Mouse (Mus musculus): ENCODE data around the gene Rbm25.
"Not testable (repeated sequence)": the region's sequence is repeated elsewhere in the genome, so short reads cannot be mapped to it uniquely, and the experiment has no call there.

Gene Rbm25

GRCm38 (mm10) chr12:83630936-83631335 lies at the start of gene Rbm25:
Gene Rbm25 (plus strand): TSS chr12:83631236.
- in situ Hi-C loops (cut with MboI, MseI): not testable (repeated sequence)

DNA sequence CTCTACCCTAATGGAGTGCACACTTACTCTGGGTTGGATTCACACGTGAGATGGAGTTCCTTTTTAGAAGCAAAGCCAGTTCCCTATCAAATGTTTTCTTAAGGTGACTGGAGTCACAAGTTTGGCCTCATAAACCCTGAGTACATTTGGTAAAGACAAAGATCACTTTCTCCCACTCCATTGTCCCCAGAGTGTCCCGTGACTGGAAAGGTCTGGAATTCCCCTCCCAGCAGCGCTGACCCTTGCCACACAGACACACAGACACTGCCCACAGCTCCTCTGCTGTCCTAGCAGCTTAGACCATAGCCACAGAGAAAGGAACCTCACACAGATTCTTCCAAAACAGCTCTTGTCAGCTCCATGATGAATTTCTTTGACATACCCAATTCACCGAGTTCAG lies 48.9 kb upstream of the Rbm25 start:
- in situ Hi-C loops (cut with MboI, MseI): loop anchor here (25.0 kb wide), 1 partner anchor 1180 kb away; the partner anchor contains the start of genes Isca2 and Npc2

DNA sequence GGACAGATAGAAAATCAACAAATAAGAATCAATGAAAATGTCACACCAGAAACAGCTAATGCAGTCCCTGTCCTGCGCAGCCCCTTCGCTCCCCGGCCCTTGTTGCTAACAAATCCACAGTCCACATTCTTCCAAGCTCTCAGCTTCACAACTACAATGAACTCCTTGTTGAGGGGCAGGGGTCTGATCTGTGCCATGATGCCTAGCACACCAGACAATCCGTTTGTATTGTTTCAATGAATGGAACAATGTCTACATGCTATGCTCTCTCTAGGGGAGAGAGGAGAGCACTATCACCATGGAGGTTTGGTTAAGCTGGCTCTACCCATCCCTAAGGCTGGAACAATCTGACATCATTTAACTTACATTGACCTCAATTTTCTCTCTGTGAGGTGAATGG lies 48.3 kb upstream of the Rbm25 start:
- in situ Hi-C loops (cut with MboI, MseI): loop anchor here (25.0 kb wide), 1 partner anchor 1180 kb away; the partner anchor contains the start of genes Isca2 and Npc2

GRCm38 (mm10) chr12:83586628-83587027 lies 44.4 kb upstream of the Rbm25 start:
- in situ Hi-C loops (cut with MboI, MseI): loop anchor here (25.0 kb wide), 1 partner anchor 1176 kb away; the partner anchor contains the start of genes Isca2 and Npc2

- in situ Hi-C loops (cut with MboI, MseI): loop anchor here (25.0 kb wide), 1 partner anchor 1170 kb away; the partner anchor contains the start of genes Isca2 and Npc2
Measured at GRCm38 (mm10) chr12:83591754-83592501, 39.1 kb upstream of the Rbm25 start.

DNA sequence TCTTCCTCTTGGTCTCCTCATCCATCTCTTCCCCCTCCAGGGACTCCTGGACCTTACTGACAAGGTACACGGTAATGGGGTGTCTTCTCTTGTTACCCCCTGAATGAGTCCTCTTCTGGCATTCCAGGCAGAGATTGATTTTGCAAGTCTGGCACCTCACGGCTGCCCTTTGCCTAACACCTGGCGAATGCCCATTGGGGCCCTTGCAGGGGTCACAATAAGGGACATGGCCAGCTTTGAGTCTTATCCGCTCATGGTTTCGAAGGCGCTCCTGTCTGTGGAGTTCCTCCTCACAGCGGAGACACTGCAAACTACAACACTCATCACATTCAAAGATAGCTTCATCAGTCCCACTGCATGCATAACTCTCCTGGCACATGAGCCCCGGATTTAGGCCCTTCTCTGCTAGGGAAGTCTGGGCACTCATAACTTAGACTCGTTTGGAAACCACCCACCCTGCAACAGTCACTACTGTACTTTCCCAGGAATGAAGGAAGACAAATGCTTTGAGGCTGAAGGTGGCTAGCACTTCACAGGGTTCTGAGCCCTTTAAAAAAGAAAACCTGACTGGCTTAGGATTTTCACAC lies 36.5 kb upstream of the Rbm25 start:
- in situ Hi-C loops (cut with MboI, MseI): loop anchor here (25.0 kb wide), 1 partner anchor 1168 kb away; the partner anchor contains the start of genes Isca2 and Npc2

GRCm38 (mm10) chr12:83596191-83596954 lies 34.7 kb upstream of the Rbm25 start:
- in situ Hi-C loops (cut with MboI, MseI): loop anchor here (25.0 kb wide), 1 partner anchor 1166 kb away; the partner anchor contains the start of genes Isca2 and Npc2

DNA sequence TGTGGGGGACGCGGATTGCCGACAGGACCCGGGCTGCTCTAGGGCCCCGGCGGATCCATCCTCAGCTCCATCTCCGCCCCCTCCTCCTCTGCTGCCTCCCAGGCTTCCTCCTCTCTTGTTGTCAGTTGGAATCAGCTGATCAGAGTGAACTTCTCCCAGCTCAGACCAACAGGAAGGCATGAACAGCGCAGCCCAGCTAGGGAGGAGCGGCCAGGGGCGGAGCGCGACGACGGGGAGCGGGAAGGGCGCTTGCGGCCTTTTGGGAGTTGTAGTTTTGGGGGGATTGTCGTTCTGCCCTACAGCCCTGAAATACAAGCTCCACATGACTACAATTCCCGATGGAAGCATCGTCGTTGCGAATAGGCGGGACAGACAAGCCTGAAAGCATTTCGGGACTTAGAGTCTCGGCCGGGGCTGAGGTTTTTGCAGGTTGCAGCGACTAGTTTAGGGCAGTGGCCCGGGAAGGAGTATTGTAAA lies 34.0 kb upstream of the Rbm25 start, which contains the start of gene Zfyve1:
TSS of gene Zfyve1 (minus strand) at position 198 of the 477 bp plus-strand sequence.
- in situ Hi-C loops (cut with MboI, MseI): loop anchor here (25.0 kb wide), 1 partner anchor 1165 kb away; the partner anchor contains the start of genes Isca2 and Npc2

GRCm38 (mm10) chr12:83597881-83598280 lies 33.2 kb upstream of the Rbm25 start:
- in situ Hi-C loops (cut with MboI, MseI): loop anchor here (25.0 kb wide), 1 partner anchor 1164 kb away; the partner anchor contains the start of genes Isca2 and Npc2

DNA sequence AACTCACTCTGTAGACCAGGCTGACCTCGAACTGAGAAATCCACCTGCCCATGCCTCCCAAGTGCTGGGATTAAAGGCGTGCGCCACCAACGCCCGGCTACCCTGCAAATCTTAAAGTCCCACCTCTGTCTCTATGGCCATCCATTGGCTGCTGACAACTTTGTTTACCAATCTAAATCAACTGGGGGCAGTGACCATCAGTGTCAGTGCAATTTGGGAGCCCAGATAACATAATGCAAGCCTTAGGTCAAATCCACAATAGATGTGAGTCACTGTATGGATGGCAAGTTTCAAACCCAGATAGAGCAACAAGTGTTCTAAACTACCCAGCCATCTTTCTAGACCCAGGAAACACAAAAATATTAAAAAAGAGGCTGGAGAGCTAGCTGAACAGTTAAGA lies 28.8 kb upstream of the Rbm25 start:
- in situ Hi-C loops (cut with MboI, MseI): no loop called here

- in situ Hi-C loops (cut with MboI, MseI): not testable (repeated sequence)
Measured at GRCm38 (mm10) chr12:83606411-83606810, 24.6 kb upstream of the Rbm25 start.

- in situ Hi-C loops (cut with MboI, MseI): no loop called here
Measured at GRCm38 (mm10) chr12:83617261-83617660, 13.8 kb upstream of the Rbm25 start.

- in situ Hi-C loops (cut with MboI, MseI): no loop called here
Measured at GRCm38 (mm10) chr12:83618981-83619380, 12.1 kb upstream of the Rbm25 start.

- in situ Hi-C loops (cut with MboI, MseI): not testable (repeated sequence)
Measured at GRCm38 (mm10) chr12:83620694-83621093, 10.3 kb upstream of the Rbm25 start.

DNA sequence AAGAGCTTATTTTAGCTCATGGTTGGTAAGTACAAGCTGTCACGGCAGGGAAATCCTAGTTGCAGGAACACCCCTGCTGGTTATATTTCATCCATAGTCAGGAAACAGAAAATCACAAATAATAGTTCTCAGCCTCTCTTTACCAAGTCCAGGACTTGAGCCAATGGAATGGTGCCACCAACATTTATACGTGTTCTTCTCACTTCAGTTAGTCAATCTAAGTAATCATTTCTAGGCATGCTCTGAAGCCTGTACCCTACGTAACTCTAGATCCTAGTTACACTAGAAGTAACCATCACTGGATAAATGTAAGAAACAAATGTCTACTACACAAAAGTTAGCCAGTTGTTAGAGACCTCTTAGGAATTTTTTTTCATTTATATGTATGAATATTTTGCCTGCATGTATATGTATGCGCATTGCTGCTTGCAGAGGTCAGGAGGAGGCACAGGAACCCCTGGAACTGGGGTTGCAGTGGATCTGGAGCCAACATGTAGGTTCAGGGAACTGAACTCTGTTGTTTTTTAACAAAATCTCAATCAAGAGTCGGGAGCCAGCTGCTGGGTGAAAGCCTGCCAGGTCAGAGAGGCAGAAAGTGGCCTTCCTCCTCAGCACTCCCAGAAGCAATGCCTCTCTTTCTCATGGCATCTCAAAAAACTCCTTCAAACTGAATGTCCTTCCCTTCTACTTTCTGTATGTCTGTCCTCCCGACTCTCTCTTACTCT lies 8.8 kb upstream of the Rbm25 start:
- in situ Hi-C loops (cut with MboI, MseI): no loop called here

DNA sequence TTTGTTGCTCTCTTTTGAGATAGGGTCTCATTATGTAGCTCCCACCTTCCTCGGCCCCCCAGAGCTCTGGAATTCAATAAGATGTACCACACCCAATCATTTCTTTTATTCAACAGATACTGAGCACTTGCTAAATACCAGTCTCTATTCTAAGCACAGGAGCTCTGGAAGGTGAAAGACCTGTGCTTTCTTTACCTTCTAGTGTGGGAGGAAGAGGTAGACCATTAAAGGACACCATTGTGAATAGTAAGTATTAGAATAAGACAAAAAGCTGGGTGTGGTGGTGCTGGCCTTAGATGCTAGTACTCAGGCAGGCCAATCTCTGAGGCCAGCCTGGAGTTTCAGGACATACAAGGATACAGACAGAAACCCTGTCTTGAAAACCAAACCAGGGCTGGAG lies 6.7 kb upstream of the Rbm25 start:
- in situ Hi-C loops (cut with MboI, MseI): no loop called here

DNA sequence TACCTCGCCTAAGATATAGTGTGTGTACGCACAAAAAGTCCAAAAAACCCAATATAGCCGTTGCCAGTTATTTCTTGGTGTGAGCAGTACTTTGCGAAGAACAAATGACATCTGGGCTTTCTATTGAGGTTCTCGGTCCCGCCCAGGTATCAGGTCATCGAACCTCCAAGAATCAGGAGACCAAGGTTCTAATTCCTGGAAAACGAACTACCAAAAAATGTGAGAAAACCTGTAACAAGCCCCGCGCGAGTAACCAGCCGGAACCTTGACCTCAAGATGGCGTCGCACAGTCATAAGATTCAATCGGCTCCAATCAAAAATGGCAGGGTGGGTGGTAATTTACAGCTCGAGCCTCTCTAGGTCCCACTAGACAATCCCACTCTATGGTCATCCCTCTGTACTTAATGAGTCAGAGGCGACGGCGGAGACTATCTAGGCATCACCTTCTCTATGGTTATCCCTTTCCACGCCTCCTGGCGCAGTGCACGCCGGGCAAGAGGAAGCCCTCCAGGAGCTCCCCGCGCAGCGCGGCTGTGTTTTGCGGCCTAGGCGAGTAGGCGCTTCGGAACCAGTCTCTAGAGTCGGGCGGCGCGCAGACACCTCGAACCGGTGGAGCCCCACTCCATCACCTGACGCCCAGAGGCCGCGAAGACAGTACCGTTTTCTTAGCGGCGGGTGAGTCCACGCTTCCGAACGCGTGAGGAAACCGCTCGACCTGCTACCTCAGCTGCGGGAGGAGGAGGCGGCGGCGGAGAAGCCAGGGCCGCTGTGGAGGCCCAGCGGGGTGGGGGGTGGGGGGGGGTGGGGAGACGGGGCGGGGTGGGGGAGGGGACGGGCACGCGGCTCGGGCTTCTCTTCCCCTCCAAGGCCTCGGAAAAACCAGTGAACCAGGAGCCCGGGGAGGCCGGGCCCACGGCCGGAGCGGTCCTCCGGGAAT lies 975 bp downstream of the Rbm25 start:
- in situ Hi-C loops (cut with MboI, MseI): no loop called here

GRCm38 (mm10) chr12:83632680-83633025 lies 1.6 kb downstream of the Rbm25 start:
- in situ Hi-C loops (cut with MboI, MseI): no loop called here

GRCm38 (mm10) chr12:83633807-83634206 lies 2.8 kb downstream of the Rbm25 start:
- in situ Hi-C loops (cut with MboI, MseI): no loop called here

DNA sequence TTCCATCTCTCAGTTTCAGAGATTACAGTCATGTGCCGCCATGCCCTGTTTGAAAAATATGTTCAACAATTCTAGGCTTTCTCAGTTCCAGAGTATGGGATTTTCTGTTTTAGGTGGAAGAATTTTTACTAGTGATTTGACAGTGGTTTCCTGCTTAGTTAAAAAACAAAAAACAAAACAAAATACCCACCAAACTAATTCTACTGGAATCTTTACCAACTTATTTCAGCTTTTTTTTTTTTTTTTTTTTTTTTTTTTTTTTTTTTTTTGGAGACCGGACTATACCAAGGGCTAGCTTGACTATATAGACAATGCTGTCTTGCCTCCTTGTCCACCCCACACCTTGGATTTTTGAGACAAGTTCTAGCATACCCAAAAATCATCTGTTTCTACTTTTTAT lies 10.2 kb downstream of the Rbm25 start:
- in situ Hi-C loops (cut with MboI, MseI): loop anchor here (5.0 kb wide), 1 partner anchor 41 kb away; no protein-coding TSS in a partner anchor

Data from T-helper 2 cell (primary cell).